11 mouse cellular contexts compared by ENCODE assay signal in the genomic region with DNA sequence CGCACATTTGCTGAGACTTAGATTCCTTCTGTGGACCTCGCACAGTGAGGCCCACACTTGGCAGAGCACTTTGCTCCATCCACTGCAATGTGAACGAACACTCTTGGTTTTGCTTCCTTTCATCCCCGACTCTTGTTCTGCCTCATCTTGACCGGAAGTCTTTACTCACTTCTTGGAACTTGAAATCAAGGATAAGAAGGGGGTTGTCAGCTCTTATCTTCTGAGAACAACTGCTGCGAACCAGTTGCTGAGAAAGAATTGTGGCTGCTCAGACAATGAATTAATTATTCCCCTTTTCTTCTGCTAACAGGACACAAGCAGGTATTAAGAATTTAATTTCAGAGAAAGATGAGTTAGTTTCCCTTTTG. TPM values are rescaled to one million over a fixed set of nuclear protein-coding genes. Genes with fewer than 3 reads are reported as not detected.
DNase-seq lines count a peak whose midpoint lies in the region; ATAC-seq and TF ChIP-seq lines count a peak whose summit lies in the region.
"Had no signal": no experiment of that assay in that cellular context is flagged by ENCODE, and none has a peak within 500 bp of the region (broad histone marks: within the 10 kb centered on the region; RNA-seq: fewer than 3 reads in every experiment).

No protein-coding gene starts in this region.

- intact Hi-C loops in heart, postnatal 36 days (cut with DNase I): no loop called here

- no peaks in the 10 kb centered on the region for H3K27me3 ChIP-seq in heart, embryonic 16.5 days (ENCODE audit: control insufficient read depth, insufficient read depth, low read length)
- H3K27me3 ChIP-seq in liver, embryonic 12.5 days (replicated peaks): no peaks in the 10 kb centered on the region
- H3K27me3 ChIP-seq: hindbrain, embryonic 15.5 days; limb, embryonic 12.5 days had no signal

- H3K4me1 ChIP-seq in heart, embryonic 16.5 days (ENCODE audit: control insufficient read depth, insufficient read depth, low read length): peaks cover 29% of the 10 kb centered on the region
- H3K4me1 ChIP-seq in ES-E14 (ENCODE audit: control insufficient read depth in 2 of 2, insufficient read depth in 2 of 2, low read length in 2 of 2, poor library complexity in 1 of 2): 0 out of 4 replicates have a peak, but pooled peaks cover 1 to 3% of the 10 kb centered on the region in 2 experiments
- peaks cover 79% of the 10 kb centered on the region for H3K4me1 ChIP-seq in liver, embryonic 12.5 days

- H3K4me2 ChIP-seq in heart, embryonic 16.5 days (ENCODE audit: low read depth, low read length): peak overlapping the region; percentile 29
- H3K4me2 ChIP-seq in liver, embryonic 12.5 days: peak overlapping the region; percentile 75
- H3K4me2 ChIP-seq: hindbrain, embryonic 15.5 days; limb, embryonic 12.5 days had no signal

- in situ Hi-C loops in ES-E14 (cut with MboI; ENCODE audit: low sequenced_read_pairs in 2 of 2, unreplicated experiment in 2 of 2): no loop called here

- peak overlapping the region; percentile 74 for H3K27ac ChIP-seq in heart, embryonic 16.5 days (ENCODE audit: low read length)
- no peak overlapping the region for H3K27ac ChIP-seq in ES-E14 (ENCODE audit: insufficient read depth, low read depth, low read length, poor library complexity, severe bottlenecking)
- H3K27ac ChIP-seq in liver, embryonic 12.5 days: peak overlapping the region; percentile 94
- H3K27ac ChIP-seq: hindbrain, embryonic 15.5 days; limb, embryonic 12.5 days had no signal

- no peak overlapping the region for H3K4me3 ChIP-seq in heart, embryonic 16.5 days (ENCODE audit: low read length)
- no peak overlapping the region for H3K4me3 ChIP-seq in ES-E14 (ENCODE audit: insufficient read depth in 1 of 2, low read depth in 1 of 2, low read length in 2 of 2, poor library complexity in 1 of 2, severe bottlenecking in 1 of 2)
- H3K4me3 ChIP-seq in liver, embryonic 12.5 days: peak overlapping the region; percentile 97
- H3K4me3 ChIP-seq: hindbrain, embryonic 15.5 days; limb, embryonic 12.5 days had no signal

- H3K9ac ChIP-seq in heart, embryonic 16.5 days (ENCODE audit: low read length): peak overlapping the region; percentile 51; the same call in 1 of the 2 replicates
- peak overlapping the region; percentile 7; the same call in 1 of the 2 replicates for H3K9ac ChIP-seq in ES-E14 (ENCODE audit: insufficient read depth, low read depth, low read length, poor library complexity, severe bottlenecking)
- H3K9ac ChIP-seq in liver, embryonic 12.5 days: peak overlapping the region; percentile 99
- H3K9ac ChIP-seq: hindbrain, embryonic 15.5 days; limb, embryonic 12.5 days had no signal

- 42% methylated on average over 6 of the region's 6 CpGs for WGBS in heart, embryonic 16.5 days
- WGBS in liver, embryonic 12.5 days (ENCODE audit: insufficient replicate concordance): 15% methylated on average over 6 of the region's 6 CpGs

- no peaks in the 10 kb centered on the region for H3K9me3 ChIP-seq in heart, embryonic 16.5 days (replicated peaks; ENCODE audit: control insufficient read depth, low read length)
- no peaks in the 10 kb centered on the region for H3K9me3 ChIP-seq in ES-E14 (ENCODE audit: control insufficient read depth, insufficient read depth, low read depth, low read length)
- H3K9me3 ChIP-seq in liver, embryonic 12.5 days (replicated peaks): no peaks in the 10 kb centered on the region
- H3K9me3 ChIP-seq: hindbrain, embryonic 15.5 days; limb, embryonic 12.5 days had no signal

- peaks cover 3% of the 10 kb centered on the region; the same call in 1 of the 2 replicates for H3K36me3 ChIP-seq in heart, embryonic 16.5 days (ENCODE audit: control insufficient read depth, insufficient read depth)
- peaks cover 8% of the 10 kb centered on the region for H3K36me3 ChIP-seq in ES-E14 (ENCODE audit: control insufficient read depth, insufficient read depth, low read length, poor library complexity, severe bottlenecking)
- H3K36me3 ChIP-seq in liver, embryonic 12.5 days: peaks cover 68% of the 10 kb centered on the region
- H3K36me3 ChIP-seq: hindbrain, embryonic 15.5 days had no signal

- ATAC-seq in heart, embryonic 16.5 days (replicated peaks; ENCODE audit: extremely low read depth, insufficient read depth, low FRiP score): no peak
- ATAC-seq in liver, embryonic 12.5 days: peak; percentile 6; the same call in 1 of the 2 replicates
- ATAC-seq in megakaryocyte progenitor cell, adult 5-6 weeks (replicated peaks; ENCODE audit: poor library complexity): no peak

- no peak for DNase-seq in heart, postnatal 36 days
- no peak for DNase-seq in ES-E14 (ENCODE audit: low read depth, low spot score)
- DNase-seq in c-Kit-positive CD71-positive TER-119-negative erythroid progenitor cells, embryonic 14.5 days (ENCODE audit: low read depth): peak; percentile 75
- no peak for DNase-seq in cerebellum, adult 11-12 months
- no peak for DNase-seq in cerebellum, adult 9-10 months
- DNase-seq: cerebellum, postnatal 36 days had no signal

TF ChIP-seq in ES-E14, 5 proteins besides CTCF, POLR2A, EP300 and RAD21:
- TF ChIP-seq CHD2 (IDR thresholded peaks at IDR 0.05; ENCODE audit: low read depth, low read length) (no peak), HCFC1 (IDR thresholded peaks at IDR 0.05; ENCODE audit: borderline replicate concordance, insufficient read depth, low read length) (no peak), MAFK (IDR thresholded peaks at IDR 0.05; ENCODE audit: insufficient read depth, low read depth, low read length) (no peak)
TF ChIP-seq in ES-E14: peak in this region for 0.

RNA-seq across cellular contexts. Expression of gene Clint1, which starts 4.3 kb away (rescaled TPM):
- 47.8 and 56.4 TPM in 2 replicates for polyA plus RNA-seq in heart, embryonic 16.5 days (2015; fragmentation: Nextera tagmentation; extraction: Ambion mirVana)
- 10 to 100 TPM; 43.2 to 43.7 TPM for total RNA-seq in heart, postnatal 36 days (2021)
- total RNA-seq in ES-E14 (2012; rRNA removed): 31.0 and 40.7 TPM in 2 replicates
- polyA plus RNA-seq in liver, embryonic 12.5 days (2016; fragmentation: Nextera tagmentation; extraction: Ambion mirVana): 109 and 111 TPM in 2 replicates
- total RNA-seq in megakaryocyte progenitor cell, adult 5-6 weeks (2015): 130 and 133 TPM in 2 replicates
- 133 and 160 TPM in 2 replicates for total RNA-seq in megakaryocyte progenitor cell, adult 5-6 weeks (2017)

Comparison
In these comparisons a context has a peak if more than half of its experiments do, and no peak if none do; other contexts are left out.
1. H3K9ac ChIP-seq: peak in every context shown above with its lines; median percentile 99 in liver, embryonic 12.5 days; 51 in heart, embryonic 16.5 days; 7 in ES-E14.